Mouse (Mus musculus): ENCODE results near the gene Gltp.

DNA sequence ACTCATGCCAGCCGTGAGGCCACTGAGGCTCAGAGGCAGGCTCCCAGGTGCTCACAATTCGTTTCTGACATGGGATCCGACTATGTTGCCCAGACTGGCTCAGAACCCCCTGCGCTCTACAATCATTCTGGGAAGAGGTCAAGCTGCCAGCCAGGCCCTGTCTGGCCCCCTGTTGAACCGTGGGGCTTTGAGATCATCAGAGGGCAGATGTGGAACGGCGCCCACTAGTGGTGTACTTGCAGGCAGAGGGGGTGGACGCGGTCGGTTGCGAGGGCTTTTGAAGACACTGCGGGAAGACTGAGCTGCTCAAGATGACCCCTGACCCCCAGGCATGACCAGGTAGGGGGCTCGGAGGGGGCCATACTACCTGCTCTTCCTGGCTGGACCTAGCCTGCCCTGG, 17.7 kb downstream of the Gltp start:
- no peak for TF ChIP-seq POLR2A (IDR thresholded peaks at IDR 0.05; ENCODE audit: insufficient read depth, low read depth, low read length)
- TF ChIP-seq CTCF (IDR thresholded peaks at IDR 0.05; ENCODE audit: insufficient read depth, low read depth, low read length) = no peak

Measured in olfactory bulb, adult 2 months (tissue).